Mouse (Mus musculus) kidney, adult 2 months (tissue): ENCODE data around the gene Ncapd2.

Experiments
- CTCF ChIP-seq: fragments of 200-500 bp; conservative IDR thresholded peaks from 2 replicates; pipeline ENCODE4 v1.5.1; 2011; ENCODE audit warnings: low read depth, mild to moderate bottlenecking, control low read depth, low read length, moderate library complexity, mixed read lengths; ENCODE audit not compliant: insufficient read depth, insufficient read length
- POLR2A ChIP-seq: fragments of 200-500 bp; IDR thresholded peaks from one replicate; pipeline ENCODE4 v1.6.1; 2011; ENCODE audit warnings: low read depth, low read length, control low read depth

GRCm38 (mm10) chr6:125143128-125143527 lies 48.4 kb downstream of the Ncapd2 start:
- TF ChIP-seq POLR2A: no peak
- TF ChIP-seq CTCF: no peak
